Mouse (Mus musculus): ENCODE data around the gene Rbm41.
A peak's percentile ranks its signal among the peaks of the same experiment; 100 is the strongest.

Gene Rbm41

DNA sequence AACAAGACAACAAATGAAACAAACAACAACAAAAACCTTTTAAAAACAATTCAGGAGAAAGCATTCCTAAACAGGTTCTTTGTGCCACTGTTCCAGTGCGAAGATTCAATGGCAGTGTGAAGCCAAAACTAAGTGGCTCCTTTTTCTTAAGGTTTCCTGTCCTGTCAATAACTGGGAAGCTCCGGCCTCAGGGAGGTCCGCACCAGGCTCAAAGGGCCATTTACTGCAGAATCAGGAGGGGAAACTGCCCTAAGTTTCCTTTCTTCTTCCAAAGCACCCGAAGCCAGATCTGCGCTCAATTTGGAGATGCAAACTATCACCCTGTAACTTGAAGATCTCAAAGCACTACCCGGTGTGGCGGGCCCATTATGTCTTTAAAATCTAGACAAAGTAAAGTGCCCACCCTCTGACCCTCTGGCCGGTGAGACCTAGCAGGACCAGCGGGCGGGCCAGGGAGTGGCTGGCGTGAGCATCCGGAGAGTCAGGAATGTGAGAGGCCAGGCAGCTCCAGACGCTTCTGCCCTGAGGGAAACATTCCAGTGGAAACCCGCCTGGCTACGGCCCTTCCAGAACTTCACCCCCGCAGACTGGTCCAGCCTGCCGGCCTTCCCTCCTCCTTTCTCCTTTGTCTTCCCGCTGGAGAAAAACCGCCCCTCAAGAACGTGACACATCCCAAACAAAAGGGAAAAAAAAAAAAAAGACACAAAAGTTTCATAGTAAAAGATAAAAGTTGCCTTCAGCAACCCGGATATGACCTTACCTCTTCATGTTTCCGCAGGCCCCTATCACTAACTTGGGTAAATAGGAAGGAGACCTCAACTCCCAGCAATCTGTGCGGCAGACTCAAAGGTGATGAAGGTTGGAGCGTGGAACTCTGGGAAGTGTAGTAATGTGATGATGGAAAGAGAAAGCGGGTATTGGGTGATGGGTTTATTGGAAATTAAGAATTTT, at the start of gene Rbm41:
Rbm41 (minus strand) TSS at position 856 of the 951 bp plus-strand sequence.
- peak; percentile 100 for ATAC-seq (ENCODE audit: low TSS enrichment)

DNA sequence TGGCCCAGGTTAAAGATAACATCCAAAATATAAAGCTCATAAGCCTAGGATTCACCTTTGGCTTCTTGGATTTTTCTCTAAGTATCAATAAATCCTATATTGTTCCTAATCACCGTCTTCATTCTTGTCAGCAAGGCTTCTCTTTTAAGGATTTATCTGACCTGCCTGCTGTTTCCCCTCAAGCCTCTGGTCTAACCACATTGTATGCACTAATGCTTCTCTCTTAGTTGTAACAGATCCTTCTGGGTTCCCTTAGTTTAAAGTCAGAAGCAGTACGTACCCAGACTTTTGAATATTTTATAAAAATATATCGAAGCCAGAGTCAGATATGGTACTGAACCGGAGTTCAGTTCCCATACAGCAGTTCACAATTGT, 283 bp upstream of the Rbm41 start:
- peak; percentile 60 for ATAC-seq (ENCODE audit: low TSS enrichment)

DNA sequence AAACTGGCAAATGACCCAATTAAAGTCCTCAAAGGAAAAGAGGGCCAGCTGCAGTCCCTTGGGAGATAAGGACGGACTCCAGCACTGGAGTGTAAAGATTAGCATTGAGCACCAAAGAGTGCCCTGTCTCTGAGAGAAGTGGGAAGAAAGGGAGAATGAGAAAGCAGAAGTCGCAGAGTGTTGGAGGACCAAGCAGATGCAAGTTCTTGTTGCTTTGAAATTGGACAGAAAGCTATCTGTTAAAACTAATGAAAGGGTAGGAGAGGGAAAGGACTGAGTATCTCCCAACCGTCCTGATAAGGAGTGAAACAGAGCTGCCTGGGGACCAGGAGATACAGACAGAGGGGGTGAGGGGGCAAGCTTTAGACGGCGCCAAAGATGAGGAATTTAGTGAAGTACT, 16.3 kb downstream of the Rbm41 start:
- no peak for ATAC-seq (ENCODE audit: low TSS enrichment)

DNA sequence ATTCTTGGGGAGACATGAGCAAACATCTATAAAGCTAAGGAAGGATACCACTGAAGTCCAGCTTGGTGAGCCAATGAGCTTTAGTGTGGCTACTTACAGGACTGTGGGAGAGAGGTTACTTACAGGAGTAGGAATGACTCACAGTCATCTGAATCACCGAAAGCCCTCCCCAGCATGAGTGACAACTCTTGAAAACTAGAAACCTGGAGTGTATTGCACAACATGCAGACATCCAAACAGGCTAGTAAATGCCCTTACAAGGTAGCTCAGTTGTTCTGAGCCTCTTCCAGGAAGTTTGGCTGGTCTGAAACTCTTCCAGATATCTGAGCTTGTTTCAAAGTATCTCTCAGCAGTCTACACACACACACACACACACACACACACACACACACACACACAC, 64.9 kb downstream of the Rbm41 start:
- ATAC-seq (ENCODE audit: low TSS enrichment): no peak

DNA sequence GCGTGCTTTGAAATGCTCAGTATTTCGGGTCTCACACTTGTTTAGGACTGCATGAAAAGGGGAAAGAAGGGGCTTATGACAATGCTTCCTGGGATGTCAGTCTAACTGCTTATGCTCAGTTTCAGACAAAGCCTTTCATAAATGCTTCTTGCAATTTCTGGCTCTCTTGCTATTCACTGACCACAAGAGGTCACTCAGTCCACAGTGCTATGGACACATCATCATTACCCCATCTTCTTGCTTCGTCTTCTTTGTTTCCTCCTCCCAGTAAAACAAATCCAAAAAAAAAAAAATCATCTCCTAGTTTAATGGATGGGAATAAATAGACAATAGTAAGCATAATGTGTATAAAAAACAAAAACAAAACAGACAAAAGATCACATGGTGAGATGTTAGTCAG, 65.9 kb downstream of the Rbm41 start:
- no peak for ATAC-seq (ENCODE audit: low TSS enrichment)

DNA sequence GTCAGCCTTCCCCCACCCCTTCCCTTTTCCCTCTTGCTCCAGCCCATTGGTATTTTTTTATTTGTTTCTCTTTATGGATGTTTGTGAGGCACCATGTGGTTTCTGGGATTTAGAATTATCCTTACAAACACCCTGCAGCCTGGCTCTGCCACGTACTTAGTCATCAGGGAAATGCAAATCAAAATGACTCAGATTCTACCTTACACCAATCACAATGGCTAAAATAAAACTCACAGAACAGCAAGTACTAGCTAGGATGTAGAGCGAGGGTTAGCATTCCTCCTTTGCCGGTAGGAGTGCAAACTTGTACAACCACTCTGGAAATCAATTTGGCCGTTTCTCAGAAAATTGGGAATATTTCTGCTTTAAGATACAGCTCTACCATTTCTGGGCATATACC, 77.8 kb downstream of the Rbm41 start:
- ATAC-seq (ENCODE audit: low TSS enrichment): peak; percentile 89

DNA sequence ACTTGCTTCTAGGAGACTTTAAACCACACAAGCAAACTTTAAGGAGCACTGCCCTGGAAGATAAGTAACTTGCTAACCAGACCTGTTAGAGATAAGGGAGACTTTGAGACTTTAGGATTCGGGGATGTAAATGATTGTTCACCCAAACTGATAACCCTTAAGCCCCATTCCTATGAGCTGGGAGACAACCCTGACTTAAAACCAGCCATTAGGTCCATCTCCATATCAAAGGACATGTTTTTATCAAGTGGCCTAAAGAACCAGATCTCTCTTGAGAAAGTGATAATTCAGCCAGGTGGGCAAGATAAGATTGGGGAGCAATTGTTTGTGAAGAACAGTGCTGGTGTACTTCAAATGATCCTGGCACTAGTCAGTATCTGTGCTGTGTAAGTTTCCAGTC, 107.0 kb downstream of the Rbm41 start:
- ATAC-seq (ENCODE audit: low TSS enrichment): no peak

DNA sequence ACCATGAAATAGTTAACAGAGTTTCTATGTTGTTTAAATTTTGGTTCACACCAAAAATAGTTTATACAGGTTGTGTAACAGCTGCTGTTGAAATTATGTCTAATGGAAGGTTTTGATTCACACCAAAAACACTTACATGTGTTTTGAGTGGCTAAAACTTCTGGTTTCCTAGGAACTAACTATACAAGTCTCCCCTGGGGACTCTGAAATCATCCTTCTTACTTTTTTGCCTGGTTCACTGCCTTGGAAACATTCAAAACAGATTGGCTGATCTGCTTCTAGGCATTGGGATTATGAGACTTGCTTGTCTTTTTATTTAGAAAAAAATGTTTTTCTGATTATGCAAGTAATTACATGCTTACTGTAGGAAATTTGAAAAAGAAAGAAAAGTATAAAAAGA, 115.2 kb downstream of the Rbm41 start:
- ATAC-seq (ENCODE audit: low TSS enrichment): no peak

DNA sequence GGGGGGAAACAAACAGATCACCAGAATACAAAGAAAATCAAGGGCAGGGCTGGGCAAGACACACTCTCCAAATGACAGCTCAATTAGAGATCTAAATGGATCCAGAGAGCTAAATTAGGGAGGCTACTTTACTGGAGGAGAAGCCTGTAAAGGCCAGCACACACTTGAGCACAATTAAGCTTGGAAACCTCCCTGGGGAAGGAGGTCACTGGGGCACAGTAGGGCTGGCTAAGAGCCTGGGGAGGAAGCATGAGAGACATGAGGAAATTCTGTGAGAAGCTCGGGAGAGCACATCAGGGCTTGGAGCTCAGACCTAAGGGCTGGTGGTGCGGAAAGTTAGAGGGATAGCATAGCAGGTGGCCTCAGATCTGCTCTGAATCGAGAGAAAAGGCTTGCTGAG, 120.5 kb downstream of the Rbm41 start:
- ATAC-seq (ENCODE audit: low TSS enrichment): no peak

DNA sequence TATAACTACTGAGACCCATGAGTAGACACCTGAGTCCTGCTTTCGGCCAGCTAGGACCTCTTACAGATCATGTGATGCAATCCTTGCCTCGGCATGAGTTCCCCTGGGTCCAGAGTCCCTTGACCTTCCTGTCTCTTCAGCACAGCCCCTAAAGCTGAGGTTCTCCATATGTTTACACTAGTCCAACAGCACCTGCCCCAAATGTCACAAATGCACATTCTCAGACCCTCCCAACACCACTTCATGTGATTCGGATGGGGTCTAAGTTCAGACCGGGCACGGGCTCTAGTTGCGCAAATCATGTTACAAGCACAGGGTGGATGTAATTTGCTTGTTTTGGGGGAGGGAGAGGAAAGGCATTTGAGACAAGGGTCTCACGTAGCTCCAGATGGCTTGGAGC, 121.3 kb downstream of the Rbm41 start:
- no peak for ATAC-seq (ENCODE audit: low TSS enrichment)

DNA sequence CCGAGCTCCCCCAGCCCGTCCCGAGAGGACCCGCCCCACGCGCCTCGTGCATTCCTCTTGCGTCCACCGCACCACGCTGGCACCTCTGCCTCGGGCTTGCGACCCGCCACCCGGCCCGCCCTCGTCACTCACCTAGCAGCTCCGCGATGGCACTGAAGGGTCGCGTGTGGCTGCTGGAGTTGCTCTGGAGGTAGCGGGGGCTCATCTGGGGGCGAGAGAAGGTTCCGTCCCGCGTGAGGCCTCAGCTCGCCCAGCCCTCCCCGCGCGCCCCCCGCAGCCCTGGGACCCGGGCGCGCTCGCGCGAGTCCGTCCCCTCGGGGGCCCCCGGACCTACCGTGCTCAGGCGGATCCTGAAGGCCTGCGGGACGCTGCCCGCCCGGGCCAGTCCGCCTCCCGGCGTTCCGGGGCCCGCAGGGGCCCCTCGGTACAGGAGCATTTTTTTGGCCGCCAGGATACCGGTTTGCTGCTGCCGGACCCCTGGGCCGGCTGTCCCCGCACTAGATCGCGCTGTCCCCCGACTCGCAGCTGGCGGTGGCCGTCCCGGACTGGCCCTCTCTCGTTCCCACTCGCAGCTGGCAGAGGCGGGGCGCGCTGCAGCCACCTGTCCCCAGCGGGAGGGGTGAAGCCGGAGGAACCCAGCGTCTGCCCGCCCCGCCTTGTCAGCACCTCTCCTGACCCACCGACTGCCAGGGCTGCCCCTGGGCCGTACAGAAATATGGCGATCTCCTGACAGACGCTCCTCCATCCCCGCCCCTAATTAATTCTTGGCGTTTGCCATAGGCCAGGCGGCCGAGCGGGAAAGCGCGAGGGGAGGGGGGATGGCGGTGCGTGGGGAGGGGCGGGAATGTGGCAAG, 127.2 kb downstream of the Rbm41 start, which contains the start of gene Morc4:
Morc4 (minus strand) TSS at position 740 of the 854 bp plus-strand sequence.
- peak; percentile 90 for ATAC-seq (ENCODE audit: low TSS enrichment)

DNA sequence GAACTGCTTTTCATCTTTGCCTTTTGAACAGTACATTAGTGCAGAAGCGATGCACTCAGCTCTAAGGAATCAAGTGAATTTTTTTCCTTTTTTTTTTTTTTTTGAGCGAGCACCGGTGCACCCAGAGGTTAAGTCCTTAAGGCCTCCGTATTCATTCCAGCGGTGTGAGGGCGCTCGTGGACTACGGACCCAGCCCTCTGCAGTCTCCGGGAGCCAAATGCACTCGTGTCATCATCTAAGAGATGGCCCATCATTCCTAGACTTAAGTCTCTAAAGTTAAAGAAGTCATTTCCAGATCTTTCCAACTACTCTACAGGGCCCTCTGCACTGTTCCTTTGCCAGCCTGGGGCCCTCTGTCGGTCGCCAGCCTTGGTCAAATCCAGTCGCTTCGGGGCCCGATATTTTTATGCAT, 128.1 kb downstream of the Rbm41 start:
- 0 out of 2 replicates have a peak, but pooled peaks have one; percentile 23 for ATAC-seq (ENCODE audit: low TSS enrichment)

DNA sequence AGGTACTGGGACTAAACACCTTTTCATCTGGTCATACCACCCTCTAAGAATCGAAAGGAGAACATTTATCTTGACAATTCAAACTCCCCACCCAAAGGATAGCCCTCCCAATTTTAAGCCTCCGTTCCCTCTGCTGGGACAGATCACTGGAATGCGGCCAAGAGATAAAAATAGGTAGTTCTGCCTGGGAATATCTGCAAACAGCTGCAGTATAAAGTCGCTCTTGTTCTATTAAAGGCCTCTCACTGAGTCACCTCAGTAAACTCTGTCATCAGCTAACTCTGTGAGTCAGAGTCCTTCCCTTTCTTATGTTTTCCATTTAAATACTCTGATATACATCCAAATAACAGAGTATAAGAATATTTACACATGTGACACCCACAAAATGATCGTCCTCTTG, 139.0 kb downstream of the Rbm41 start:
- peak; percentile 76; the same call in 1 of the 2 replicates for ATAC-seq (ENCODE audit: low TSS enrichment)

DNA sequence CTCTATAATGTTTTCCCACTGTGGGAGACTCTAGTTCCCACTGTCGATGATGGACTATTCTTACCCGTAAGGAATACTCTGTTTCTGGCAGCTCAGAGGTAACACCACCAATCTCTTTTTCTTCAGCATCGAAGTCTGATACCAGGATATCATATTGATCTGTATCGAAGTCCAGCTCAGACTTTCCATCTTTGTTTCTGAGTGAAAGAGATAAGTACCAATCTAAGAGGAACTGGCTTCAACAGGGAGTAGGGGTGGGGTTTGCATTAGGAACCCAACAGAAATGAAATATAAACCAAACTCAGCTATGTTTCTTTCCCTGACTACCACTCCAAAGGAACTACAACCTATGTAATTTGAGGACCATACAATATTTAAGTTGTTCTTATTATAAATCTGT, 143.6 kb downstream of the Rbm41 start:
- ATAC-seq (ENCODE audit: low TSS enrichment): no peak

DNA sequence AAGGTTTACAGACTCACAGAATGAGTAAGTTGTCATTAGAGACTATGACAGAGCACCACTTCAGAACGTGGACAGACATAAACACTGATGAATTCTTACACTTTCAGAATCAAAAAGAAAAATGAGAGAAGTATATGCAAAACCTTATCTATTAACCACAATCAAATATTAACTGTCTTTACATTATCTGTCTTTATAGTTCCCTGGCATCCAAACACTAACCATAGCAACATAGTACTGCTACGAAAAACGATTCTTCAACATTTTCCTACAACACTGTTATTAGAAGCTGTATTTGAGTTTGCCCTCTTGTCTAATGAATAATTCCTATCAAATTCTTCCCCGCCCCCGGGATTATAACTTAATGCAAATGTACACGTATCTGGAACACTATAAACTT, 157.3 kb downstream of the Rbm41 start:
- ATAC-seq (ENCODE audit: low TSS enrichment): no peak

All from frontal cortex, adult (tissue).